Mouse (Mus musculus) duodenum, adult 2 months (tissue): ENCODE measurements around the gene Mrrf. TPM values are rescaled to one million over a fixed set of nuclear protein-coding genes. Genes with fewer than 3 reads are reported as not detected.

Experiments used
- polyA plus RNA-seq: library from polyadenylated mRNA; depleted of rRNA; stranded (reverse); fragments of >200 nt; gene quantifications from 2 replicates; pipeline ENCODE4 v1.2.3, GENCODE M21; 2012; ENCODE audit warnings: low replicate concordance; rRNA removed

Mrrf gene
- 9.9 and 24.2 TPM in 2 replicates for polyA plus RNA-seq

GRCm38 (mm10) chr2:36136300-36136941 lies at the start of gene Mrrf, which contains the start of gene Rbm18:
Mrrf (plus strand) TSS chr2:36136389.
Rbm18 (minus strand) TSS chr2:36136773.

GRCm38 (mm10) chr2:36104956-36105741 lies 31.0 kb upstream of the Mrrf start, which contains the start of gene Lhx6:
Lhx6 (minus strand) TSS chr2:36105408.

GRCm38 (mm10) chr2:36230366-36230765 lies 94.2 kb downstream of the Mrrf start, which contains the start of gene Ptgs1:
Ptgs1 (plus strand) TSS chr2:36230426.

Other genes starting within 250 kb of the Mrrf start
- 1.3 TPM in 2 replicates for gene Ttll11, start 156.5 kb upstream of the Mrrf start, polyA plus RNA-seq
- gene Ndufa8, start 87.0 kb upstream of the Mrrf start, polyA plus RNA-seq = 50.5 and 97.7 TPM in 2 replicates
- 0.14 TPM in 1 of 2 replicates, not detected in the other for gene Morn5, start 86.9 kb upstream of the Mrrf start, polyA plus RNA-seq
- gene Lhx6, start 31.0 kb upstream of the Mrrf start, polyA plus RNA-seq = 0.64 and 1.7 TPM in 2 replicates
- gene Rbm18, start 384 bp downstream of the Mrrf start, polyA plus RNA-seq = 1.3 and 2.0 TPM in 2 replicates
- 20.0 and 32.3 TPM in 2 replicates for gene Ptgs1, start 94.0 kb downstream of the Mrrf start, polyA plus RNA-seq
- gene Olfr338, start 237.1 kb downstream of the Mrrf start, polyA plus RNA-seq = not detected in 2 replicates